Mouse (Mus musculus): ENCODE measurements around the gene Hpse.
A peak's percentile ranks its signal among the peaks of the same experiment; 100 is the strongest.

The Hpse gene

GRCm38 (mm10) chr5:100635908-100636307 lies 83.6 kb downstream of the Hpse start:
- DNase-seq: no peak

- no peak for DNase-seq
Observed at GRCm38 (mm10) chr5:100634885-100635478, 84.5 kb downstream of the Hpse start.

- peak; percentile 52 for DNase-seq
Observed at GRCm38 (mm10) chr5:100632540-100633129, 86.9 kb downstream of the Hpse start.

Measured in kidney, adult 18-20 months (tissue).